Mouse (Mus musculus) forebrain, embryonic 15.5 days (tissue): ENCODE measurements around the gene Olfr525. TPM values are rescaled to one million over a fixed set of nuclear protein-coding genes. Genes with fewer than 3 reads are reported as not detected.

Source experiments
- polyA plus RNA-seq: library from polyadenylated mRNA; unstranded; fragments of >200 nt; fragmentation: Nextera tagmentation; extraction: Ambion mirVana; gene quantifications from 2 replicates; pipeline ENCODE4 v1.2.1, GENCODE M21; 2015

The Olfr525 gene
- polyA plus RNA-seq, 1 experiment from 2014 or later: not detected

Other genes starting within 250 kb of the Olfr525 start
- 108 and 117 TPM in 2 replicates for gene Caly, start 238.3 kb upstream of the Olfr525 start, polyA plus RNA-seq
- not detected in 2 replicates for gene Prap1, start 227.5 kb upstream of the Olfr525 start, polyA plus RNA-seq
- 18.5 and 18.9 TPM in 2 replicates for gene Fuom, start 218.4 kb upstream of the Olfr525 start, polyA plus RNA-seq
- 7.5 and 8.6 TPM in 2 replicates for gene Paox, start 205.1 kb upstream of the Olfr525 start, polyA plus RNA-seq
- 112 and 120 TPM in 2 replicates for gene Echs1, start 204.4 kb upstream of the Olfr525 start, polyA plus RNA-seq
- 35.1 and 36.7 TPM in 2 replicates for gene Mtg1, start 183.3 kb upstream of the Olfr525 start, polyA plus RNA-seq
- gene Sprn, start 166.0 kb upstream of the Olfr525 start, polyA plus RNA-seq: 15.2 and 15.7 TPM in 2 replicates
- not detected in 2 replicates for gene Olfr522, start 156.1 kb upstream of the Olfr525 start, polyA plus RNA-seq
- gene Olfr523, start 147.6 kb upstream of the Olfr525 start, polyA plus RNA-seq: not detected in 2 replicates
- not detected in 2 replicates for gene Olfr524, start 114.9 kb upstream of the Olfr525 start, polyA plus RNA-seq
- not detected in 2 replicates for gene Cd163l1, start 102.6 kb upstream of the Olfr525 start, polyA plus RNA-seq
- not detected in 2 replicates for gene 5830411N06Rik, start 73.6 kb upstream of the Olfr525 start, polyA plus RNA-seq
- not detected in 2 replicates for gene Olfr527, start 13.2 kb downstream of the Olfr525 start, polyA plus RNA-seq
- not detected in 2 replicates for gene Olfr60, start 40.8 kb downstream of the Olfr525 start, polyA plus RNA-seq
- not detected in 2 replicates for gene Olfr530, start 55.5 kb downstream of the Olfr525 start, polyA plus RNA-seq
- not detected in 2 replicates for gene Olfr531, start 82.1 kb downstream of the Olfr525 start, polyA plus RNA-seq
- not detected in 2 replicates for gene Olfr532, start 100.8 kb downstream of the Olfr525 start, polyA plus RNA-seq
- not detected in 2 replicates for gene Olfr533, start 142.5 kb downstream of the Olfr525 start, polyA plus RNA-seq
- gene Olfr535, start 163.4 kb downstream of the Olfr525 start, polyA plus RNA-seq: not detected in 2 replicates
- gene Olfr536, start 186.5 kb downstream of the Olfr525 start, polyA plus RNA-seq: not detected in 2 replicates
- not detected in 2 replicates for gene Olfr538, start 247.0 kb downstream of the Olfr525 start, polyA plus RNA-seq